Mouse (Mus musculus): ENCODE measurements around the gene Tchhl1.
"Not testable (repeated sequence)": the region's sequence is repeated elsewhere in the genome, so short reads cannot be mapped to it uniquely, and the experiment has no call there.

Tchhl1 gene

GRCm38 (mm10) chr3:93468561-93468960, at the start of gene Tchhl1:
Tchhl1 (plus strand) TSS chr3:93468754.
- no peak for DNase-seq (ENCODE audit: low spot score in 2 of 2)

DNA sequence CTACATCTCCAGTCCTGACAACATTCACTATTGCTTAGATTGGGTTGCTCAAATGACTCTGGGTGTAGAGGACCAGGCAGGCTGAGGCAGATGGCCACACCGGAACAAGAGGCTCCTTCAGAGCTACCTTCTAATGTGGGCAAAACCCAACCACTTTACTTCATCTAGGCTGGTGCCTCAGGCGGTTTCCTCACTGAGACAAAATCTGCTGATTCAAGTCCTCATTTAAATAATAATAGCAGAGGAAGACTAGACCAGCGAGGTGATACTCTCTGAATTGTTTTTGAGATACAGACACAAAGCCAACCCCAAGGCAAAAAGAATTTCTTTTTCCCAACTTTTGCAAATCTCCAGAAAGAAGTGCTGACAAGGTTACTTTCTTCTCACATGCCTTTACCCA, 36.9 kb upstream of the Tchhl1 start:
- no peak for DNase-seq (ENCODE audit: low spot score in 2 of 2)

GRCm38 (mm10) chr3:93442030-93442429, 26.5 kb upstream of the Tchhl1 start, which contains the start of gene Tchh:
Tchh (plus strand) TSS chr3:93442330.
- no peak for DNase-seq (ENCODE audit: low spot score in 2 of 2)

DNA sequence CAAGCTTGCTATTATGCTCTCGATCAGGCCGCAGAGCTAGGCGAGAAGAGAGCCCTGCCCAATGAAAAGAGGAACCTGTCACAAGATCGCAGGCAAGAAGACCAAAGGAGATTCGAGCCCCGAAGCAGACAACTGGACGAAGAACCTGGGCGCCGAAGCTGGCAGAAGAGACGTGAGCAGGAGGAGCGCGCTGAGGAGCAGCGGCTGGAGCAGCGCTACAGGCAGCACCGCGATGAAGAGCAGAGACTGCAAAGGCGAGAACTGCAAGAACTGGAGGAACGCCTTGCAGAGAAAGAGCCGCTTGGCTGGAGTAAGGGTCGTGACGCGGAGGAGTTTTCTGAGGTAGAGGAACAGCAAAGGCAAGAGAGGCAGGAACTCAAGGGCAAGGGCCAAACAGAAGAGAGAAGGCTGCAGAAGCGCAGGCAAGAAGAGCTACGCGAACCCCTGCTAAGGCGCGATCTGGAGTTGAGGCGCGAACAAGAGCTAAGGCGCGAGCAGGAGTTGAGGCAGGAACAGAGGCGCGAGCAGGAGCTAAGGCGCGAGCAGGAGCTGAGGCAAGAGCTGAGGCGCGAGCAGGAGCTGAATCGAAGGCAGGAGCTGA, 25.0 kb upstream of the Tchhl1 start:
- peak in 1 of 2 experiments; percentile 12 for DNase-seq (ENCODE audit: low spot score in 2 of 2)

DNA sequence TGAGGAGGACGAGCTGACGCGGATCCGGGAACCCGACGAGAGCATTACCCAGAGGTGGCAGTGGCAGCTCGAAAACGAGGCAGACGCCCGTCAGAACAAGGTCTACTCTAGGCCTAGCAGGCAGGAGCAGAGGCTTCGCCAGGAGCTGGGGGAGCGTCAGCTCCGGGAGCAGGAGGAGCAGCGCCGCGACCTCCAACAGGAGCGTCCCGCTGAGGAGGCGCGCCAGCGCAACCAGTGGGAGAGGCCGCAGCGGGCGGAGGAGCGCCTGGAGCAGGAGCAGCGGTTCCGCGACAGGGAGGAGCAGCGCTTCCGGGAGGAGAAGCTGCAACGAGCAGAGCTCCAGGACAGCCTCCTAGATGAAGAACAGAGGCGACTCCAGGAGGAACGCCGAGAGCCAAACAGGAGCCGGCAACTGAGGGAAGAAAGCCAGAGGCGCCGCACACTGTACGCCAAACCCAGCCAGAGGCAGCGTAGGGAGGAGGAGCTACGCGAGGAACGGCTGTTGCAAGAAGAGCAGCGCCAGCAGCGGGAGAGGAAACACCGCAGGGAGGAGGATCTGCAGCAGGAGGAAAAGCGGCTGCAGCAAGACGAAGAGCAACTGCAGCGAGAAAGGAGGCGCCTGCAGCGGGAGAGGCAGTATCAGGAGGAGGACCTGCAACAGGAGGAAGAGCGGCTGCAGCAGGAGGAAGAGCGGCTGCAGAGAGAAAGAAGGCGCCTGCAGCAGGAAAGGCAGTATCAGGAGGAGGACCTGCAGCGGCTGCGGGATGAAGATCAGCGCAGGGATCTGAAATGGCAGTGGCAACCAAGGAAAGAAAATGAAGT, 24.0 kb upstream of the Tchhl1 start:
- peak; percentile 52 to 65 for DNase-seq (ENCODE audit: low spot score in 2 of 2)

DNA sequence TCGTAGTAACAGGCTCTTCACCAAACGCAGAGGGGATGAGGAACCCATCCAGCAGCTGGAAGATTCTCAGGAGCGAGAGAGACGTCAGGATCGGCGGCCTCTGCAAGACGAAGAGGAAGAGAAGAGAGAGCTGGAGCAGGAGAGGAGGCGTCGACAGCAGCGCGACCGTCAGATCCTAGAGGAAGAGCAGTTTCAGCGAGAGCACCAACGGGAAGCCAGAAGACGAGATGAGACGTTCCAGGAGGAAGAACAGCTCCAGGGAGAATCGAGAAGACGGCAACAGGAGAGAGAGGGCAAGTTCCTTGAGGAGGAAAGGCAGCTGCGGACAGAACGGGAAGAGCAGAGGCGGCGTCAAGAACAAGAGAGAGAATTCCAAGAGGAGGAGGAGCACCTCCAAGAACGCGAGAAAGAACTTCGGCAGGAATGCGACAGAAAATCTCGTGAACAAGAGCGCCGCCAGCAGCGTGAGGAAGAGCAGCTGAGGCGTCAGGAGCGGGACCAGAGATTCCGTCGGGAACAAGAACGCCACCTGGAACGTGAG, 23.3 kb upstream of the Tchhl1 start:
- peak in 1 of 2 experiments; percentile 5 for DNase-seq (ENCODE audit: low spot score in 2 of 2)

DNA sequence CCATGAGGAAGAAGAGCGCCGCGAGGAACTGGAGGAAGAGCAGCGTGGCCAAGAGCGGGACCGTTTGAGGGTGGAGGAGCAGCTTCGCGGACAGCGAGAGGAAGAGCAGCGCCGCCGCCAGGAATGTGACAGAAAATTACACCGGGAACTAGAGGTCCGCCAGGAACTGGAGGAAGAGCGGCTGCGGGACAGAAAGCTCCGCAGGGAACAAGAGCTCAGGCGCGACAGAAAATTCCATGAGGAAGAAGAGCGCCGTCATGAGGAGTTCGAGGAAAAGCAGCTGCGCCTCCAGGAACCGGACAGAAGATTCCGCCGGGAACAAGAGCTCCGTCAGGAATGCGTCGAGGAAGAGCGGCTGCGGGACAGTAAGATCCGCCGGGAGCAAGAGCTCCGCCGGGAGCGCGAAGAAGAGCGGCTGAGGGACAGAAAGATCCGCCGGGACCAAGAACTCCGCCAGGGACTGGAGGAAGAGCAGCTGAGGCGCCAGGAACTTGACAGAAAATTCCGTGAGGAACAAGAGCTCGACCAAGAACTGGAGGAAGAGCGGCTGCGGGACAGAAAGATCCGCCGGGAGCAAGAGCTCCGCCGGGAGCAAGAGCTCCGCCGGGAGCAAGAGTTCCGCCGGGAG, 22.3 kb upstream of the Tchhl1 start:
- DNase-seq (ENCODE audit: low spot score in 2 of 2): peak in 1 of 2 experiments; percentile 1

DNA sequence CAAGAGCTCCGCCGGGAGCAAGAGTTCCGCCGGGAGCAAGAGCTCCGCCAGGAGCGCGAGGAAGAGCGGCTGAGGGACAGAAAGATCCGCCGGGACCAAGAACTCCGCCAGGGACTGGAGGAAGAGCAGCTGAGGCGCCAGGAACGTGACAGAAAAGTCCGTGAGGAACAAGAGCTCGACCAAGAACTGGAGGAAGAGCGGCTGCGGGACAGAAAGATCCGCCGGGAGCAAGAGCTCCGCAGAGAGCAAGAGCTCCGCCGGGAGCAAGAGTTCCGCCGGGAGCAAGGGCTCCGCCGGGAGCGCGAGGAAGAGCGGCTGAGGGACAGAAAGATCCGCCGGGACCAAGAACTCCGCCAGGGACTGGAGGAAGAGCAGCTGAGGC, 21.8 kb upstream of the Tchhl1 start:
- DNase-seq (ENCODE audit: low spot score in 2 of 2): peak in 1 of 2 experiments; percentile 0

DNA sequence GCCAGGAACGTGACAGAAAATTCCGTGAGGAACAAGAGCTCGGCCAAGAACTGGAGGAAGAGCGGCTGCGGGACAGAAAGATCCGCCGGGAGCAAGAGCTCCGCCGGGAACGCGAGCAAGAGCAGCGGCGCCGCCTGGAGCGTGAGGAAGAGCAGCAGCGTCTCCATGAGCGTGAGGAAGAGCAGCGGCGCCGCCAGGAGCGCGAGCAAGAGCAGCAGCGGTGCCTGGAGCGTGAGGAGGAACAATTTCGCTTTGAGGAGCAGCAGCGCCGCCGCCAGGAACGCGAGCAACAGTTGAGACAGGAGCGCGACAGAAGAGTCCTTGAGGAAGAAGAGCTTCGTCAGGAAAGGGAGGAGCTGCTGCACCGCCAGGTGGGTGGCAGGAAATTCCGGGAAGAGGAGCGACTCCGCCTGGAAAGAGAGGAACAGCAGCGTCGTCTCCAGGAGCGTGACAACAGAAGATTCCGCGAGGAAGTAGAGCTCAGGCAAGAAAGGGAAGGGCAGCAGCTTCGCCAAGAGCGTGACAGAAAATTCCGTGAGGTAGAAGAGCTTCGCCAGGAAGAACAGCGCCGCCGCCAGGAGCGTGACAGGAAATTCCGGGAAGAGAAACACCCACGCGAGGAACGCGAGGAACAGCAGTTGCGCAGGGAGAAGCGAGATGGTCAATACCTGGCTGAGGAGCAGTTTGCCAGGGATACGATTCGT, 21.3 kb upstream of the Tchhl1 start:
- DNase-seq (ENCODE audit: low spot score in 2 of 2): peak; percentile 9 to 36

- DNase-seq (ENCODE audit: low spot score in 2 of 2): no peak
These were observed 2.0 kb upstream of the Tchhl1 start for GRCm38 (mm10) chr3:93466556-93466955.

- no peak for DNase-seq (ENCODE audit: low spot score in 2 of 2)
These were observed 1.4 kb upstream of the Tchhl1 start for GRCm38 (mm10) chr3:93467130-93467529.

DNA sequence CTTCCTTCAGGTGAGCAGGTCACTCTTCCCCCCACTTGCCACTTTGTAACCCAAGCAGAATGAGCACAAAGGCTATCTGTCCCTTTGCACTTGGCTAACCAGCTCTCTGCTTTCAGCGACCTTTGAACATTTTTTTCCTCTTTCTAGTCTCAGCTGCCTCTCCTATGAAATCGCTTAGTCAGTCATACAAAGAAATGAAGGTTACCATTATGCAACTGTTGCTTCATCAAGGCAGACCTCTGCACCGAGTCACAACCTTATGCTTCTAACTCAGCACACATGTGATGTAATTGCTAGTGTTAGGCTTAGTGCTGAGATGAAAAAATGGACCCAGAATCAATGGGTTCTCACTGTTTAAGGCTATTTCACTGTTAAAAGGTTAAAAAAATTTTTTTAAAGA, 1.1 kb downstream of the Tchhl1 start:
- no peak for DNase-seq (ENCODE audit: low spot score in 2 of 2)

DNA sequence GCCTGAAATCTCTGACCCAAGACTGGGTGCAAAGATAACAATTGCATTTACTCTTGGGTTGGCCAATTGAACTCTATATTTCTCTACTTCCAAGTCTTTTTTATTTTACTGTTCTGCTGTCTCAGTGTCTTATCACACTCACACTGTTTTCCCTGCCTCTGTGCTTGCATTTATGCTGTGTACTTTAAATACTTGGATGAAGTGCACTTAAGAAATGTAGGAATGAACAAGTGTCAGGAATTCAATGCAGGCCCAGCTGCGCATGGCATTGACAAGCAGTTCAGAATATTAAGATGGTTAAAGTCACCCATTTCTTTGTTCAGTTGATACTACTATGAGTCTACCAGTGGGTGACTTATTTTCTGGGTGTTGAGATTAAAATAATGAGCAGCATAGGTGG, 11.5 kb downstream of the Tchhl1 start:
- no peak for DNase-seq (ENCODE audit: low spot score in 2 of 2)

DNA sequence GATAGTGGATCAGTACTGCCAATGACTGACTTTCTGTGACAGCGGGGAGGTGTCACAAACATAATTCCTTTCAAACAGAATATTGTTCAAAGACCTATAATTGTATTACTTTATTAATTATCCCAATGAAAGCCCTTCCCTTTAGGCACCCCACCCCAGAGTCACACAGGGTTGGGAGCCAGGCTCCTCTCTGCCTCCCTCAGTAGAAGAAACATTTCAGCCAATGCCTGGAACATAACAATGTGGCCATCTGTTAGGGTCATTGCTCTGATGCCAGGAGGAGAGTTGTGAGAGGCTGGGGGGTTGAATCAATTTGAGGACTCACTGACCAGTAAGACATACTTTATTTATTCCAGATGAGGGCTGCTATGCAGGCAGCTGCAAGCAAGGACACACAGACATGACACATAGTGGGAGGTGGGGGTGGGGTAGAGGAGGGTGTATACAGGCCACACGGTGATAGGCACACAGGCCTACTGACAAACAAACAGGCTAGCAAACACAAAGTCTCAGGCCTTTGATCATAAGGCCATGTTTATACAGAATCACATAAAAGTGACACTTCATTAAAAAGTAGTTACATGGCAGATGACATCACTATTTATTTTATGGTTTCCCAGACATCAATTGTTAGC, 13.5 kb downstream of the Tchhl1 start:
- DNase-seq (ENCODE audit: low spot score in 2 of 2): no peak

DNA sequence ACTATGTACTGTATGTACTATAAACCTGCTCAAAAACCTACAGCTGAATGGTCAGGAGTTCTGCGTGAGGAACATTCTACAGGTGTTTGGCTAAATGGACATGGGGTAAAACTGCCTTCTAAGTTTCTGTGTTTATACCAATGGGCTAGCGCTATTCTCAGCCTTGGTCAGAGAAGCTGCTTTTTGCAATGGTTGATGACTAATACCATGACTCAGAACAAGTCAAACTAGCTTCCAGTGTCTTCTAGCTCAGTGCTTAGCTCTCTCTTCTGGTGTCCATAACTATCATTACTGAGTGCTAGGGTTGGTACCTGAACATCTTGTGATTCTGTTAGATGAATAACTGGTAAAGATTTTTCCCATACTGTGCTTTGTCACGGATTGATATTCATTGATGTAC, 17.1 kb downstream of the Tchhl1 start:
- DNase-seq (ENCODE audit: low spot score in 2 of 2): no peak

GRCm38 (mm10) chr3:93488541-93488940, 20.0 kb downstream of the Tchhl1 start:
- DNase-seq (ENCODE audit: low spot score in 2 of 2): no peak

GRCm38 (mm10) chr3:93492176-93492575, 23.6 kb downstream of the Tchhl1 start:
- DNase-seq (ENCODE audit: low spot score in 2 of 2): no peak

DNA sequence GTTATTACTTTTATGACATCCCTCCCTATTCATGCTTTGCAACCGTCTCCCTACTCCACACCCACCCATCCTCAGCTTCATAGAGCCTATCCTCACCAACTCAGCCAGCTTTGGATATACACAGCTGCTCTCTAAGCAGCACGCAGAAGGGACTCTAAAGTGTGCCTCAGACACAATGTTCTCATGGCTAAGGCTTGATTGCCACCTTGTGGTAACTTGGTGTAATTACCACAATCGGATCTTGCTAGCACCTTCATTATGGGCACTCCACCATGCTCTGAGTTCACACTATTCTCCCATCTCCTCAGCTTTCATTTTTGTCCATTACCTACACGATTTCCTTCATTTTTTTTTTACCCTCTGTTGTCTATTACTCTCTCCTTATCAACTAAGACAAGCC, 25.4 kb downstream of the Tchhl1 start:
- peak; percentile 5 to 34 for DNase-seq (ENCODE audit: low spot score in 2 of 2)

DNA sequence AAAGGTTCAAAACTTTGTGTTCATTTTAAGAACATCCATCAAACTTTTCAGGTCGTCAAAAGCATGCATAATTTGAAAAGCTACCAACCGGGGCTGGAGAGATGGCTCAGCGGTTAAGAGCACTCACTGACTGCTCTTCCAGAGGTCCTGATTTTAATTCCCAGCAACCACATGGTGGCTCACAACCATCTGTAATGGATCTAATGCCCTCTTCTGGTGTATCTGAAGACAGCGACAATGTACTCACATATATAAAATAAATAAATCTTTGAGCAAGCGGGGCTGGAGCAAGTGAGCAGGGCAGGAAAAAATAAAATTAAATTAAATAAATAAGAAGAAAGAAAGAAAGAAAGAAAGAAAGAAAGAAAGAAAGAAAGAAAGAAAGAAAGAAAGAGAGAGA, 26.2 kb downstream of the Tchhl1 start:
- DNase-seq (ENCODE audit: low spot score in 2 of 2): not testable (repeated sequence)

DNA sequence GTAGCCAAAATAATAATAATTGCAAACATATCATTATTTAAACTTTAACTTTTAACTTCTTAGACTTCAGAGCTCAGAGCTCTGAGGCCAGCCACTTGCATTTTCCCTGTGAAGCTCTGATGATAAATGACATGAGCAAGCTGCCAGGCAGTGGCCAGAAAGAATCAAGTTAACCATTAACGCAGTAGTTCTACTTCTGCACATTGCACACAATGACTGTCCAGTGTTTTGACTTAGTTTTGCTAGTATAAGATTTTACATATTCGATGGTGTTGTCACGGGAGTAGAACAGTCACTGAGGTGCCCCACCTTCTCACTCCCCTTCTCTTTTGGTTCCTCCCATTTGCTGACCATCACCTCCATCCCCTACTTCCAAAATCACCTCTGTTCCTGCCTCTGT, 28.6 kb downstream of the Tchhl1 start:
- no peak for DNase-seq (ENCODE audit: low spot score in 2 of 2)

DNA sequence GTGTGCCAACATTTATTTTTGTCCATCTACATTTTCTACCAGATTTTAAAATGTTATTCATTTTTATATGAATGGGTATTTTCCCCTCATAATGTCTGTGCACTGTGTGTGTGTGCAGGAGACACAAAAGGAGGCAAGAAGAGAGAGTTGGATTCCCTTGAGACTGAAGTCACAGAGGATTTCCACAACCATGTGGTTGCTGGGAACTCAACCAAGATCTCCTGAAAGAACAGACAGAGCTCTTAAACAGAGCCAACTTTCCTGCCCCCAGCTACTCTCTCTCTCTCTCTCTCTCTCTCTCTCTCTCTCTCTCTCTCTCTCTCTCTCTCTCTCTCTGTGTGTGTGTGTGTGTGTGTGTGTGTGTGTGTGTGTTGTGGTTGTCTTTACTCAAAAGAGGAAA, 30.6 kb downstream of the Tchhl1 start:
- no peak for DNase-seq (ENCODE audit: low spot score in 2 of 2)
